Mouse (Mus musculus): ENCODE data around the gene Slamf9.

Slamf9 gene

DNA sequence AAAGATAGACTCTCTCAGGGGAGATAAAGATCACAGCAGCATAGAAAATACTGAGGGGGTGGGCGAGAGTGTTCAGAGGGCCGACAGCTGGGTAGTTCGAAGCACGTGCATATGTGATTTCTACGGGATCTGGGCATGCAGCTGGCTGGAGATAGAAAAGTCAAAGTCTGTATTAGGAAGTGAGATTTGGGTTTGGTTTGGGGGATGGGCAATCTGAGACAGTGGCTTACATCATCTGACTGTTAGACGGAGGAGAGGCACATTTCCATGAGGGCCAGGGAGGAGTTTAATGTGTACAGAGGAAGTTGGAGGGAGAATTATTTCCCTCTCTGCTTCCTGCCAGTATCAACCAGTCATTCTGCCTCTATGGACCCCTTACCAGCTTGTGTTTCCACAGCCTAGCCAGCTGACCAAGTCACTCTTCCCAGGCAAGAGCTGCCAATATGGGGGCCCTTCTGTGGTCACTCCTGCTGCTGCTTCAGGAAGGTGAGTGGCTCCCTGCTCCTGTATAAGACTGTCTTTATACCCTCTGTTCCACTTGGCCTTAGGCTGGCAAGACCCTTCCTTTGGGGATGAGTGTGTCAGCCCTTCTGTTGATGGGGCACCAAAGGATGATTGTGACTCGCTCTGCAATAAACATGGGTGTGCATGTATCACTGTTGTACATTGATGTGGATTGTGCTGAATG is at the start of gene Slamf9:
Gene Slamf9 (plus strand): TSS at position 305 of the 688 bp plus-strand sequence.
- DNase-seq (ENCODE audit: low spot score): no peak

DNA sequence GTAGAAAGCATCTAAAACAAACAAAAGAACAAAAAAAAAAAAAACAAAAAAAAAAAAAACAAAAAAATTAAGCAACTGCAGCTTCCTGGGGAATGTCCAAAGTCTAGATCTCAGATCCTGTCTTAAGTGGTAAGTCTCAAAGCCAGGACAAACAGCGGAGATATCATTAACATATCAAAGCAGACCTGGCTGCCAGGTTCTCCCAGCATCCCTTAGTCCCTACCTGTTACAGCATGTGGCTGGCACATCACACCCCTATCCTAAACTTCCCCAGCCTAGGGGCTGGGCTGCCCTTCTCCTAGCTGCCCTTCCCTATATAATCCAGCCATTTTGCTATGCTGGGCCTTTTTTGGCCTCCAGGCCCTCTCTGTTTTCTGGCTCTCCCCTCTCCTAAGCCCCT is 48.7 kb upstream of the Slamf9 start:
- DNase-seq (ENCODE audit: low spot score): no peak

DNA sequence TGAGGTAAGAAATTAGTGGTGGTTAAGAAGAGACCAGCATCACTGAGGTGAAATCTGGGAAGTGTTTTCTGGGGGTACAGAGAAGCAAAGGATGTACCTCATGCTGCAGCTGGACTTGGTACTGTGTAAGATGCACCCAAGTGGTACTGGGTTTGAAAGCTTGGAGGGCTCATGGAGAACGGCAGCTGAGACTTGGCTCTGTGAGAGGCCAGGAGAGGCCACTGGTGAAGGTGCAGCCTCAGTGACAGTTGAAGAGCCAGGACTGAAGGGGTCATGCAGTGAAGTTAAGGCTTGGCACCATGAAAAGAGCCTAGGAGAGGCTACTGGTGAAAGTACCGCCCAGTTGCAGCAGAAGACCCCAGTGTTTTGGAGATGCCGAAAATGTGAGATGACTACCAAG is 47.3 kb upstream of the Slamf9 start:
- no peak for DNase-seq (ENCODE audit: low spot score)

DNA sequence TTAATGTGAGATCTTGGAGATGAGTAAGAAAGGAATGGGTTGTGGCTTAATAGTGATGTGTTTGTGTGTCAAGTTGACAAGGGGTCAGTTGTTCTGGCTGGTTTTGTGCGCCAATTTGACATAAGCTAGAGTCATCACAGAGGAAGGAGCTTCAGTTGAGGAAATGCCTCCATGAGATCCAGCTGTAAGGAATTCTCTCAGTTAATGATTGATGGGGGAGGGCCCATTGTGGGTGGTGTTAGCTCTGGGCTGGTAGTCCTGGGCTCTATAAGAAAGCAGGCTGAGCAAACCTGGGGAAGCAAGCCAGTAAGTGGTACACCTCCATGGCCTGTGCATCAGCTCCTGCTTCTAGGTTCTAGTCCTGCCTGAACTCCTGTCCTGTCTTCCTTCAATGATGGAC is 46.5 kb upstream of the Slamf9 start:
- DNase-seq (ENCODE audit: low spot score): no peak

DNA sequence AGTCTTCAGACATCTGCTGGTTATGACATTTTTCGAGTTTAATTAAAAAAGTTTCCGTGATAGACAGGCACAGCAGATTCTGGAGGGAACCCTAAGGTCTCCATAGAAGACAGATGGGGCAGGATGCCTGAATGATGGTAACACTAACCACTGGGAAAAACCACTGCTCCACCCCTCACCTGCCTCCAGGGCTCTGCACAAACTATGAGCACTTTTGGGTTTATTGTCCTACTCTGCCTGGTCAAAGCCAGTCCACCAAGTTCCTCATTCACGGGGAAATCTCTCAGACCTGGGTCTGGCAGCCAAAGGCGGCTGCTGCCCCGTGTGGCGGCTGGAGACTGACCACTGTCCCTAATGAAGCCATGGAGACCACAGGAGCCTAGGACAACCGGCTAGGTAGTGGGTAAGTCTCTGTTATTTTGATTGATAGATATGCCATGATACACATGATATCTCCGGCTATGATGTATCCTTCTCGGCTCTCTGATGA is 44.4 kb upstream of the Slamf9 start:
- DNase-seq (ENCODE audit: low spot score): no peak

DNA sequence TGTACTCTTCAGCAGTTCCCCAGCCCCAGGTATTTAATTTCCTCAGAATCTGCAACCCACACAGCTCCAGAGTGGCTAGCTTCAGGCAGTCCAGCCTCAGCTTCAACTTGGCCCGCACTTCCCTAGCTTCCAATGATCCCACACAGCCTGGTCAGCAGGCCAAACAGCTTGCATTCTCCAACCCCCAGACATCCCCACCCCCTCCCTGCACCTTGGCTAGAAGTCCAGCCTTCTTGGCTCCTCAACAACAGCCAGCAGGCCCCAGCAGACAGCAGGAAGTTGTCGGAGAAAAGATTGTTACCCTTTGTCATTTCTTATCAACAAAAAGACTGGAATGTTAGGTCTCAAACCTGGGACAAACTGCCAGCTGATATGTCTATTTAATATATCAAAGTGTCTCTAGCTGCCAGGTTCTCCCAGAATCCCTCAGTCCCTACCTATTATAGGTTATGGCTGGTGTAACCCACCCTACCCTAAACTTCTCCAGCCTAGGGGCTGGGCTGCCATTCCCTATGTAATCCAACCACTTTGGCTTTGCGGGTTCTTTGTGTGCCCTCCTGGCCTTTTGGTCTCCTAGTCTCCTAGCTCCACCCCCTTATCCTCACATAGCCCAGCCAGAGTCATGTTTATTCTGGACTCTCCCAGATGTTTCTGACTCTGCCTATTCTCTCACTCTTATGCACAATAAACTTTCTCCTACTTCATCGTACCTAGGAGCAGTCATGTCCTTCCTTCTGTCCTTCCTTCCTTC is 43.1 kb upstream of the Slamf9 start:
- no peak for DNase-seq (ENCODE audit: low spot score)

DNA sequence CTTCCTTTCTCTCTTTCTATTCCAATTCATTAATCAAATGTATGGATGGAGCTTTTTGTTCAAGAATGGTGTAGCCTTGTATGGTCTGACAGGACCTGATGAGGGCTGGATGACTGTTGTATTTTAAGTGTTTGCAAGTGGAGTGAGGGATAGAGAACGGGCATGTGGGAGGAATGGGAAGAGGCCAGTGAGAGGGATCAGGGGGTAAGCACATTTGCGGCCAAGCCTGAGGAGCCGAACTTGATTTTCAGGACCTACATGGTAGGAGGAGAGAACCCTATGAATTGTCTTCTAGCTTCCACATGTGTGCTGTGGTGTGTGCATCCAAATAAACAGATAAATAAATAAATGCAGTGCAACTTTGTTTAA is 42.6 kb upstream of the Slamf9 start:
- no peak for DNase-seq (ENCODE audit: low spot score)

DNA sequence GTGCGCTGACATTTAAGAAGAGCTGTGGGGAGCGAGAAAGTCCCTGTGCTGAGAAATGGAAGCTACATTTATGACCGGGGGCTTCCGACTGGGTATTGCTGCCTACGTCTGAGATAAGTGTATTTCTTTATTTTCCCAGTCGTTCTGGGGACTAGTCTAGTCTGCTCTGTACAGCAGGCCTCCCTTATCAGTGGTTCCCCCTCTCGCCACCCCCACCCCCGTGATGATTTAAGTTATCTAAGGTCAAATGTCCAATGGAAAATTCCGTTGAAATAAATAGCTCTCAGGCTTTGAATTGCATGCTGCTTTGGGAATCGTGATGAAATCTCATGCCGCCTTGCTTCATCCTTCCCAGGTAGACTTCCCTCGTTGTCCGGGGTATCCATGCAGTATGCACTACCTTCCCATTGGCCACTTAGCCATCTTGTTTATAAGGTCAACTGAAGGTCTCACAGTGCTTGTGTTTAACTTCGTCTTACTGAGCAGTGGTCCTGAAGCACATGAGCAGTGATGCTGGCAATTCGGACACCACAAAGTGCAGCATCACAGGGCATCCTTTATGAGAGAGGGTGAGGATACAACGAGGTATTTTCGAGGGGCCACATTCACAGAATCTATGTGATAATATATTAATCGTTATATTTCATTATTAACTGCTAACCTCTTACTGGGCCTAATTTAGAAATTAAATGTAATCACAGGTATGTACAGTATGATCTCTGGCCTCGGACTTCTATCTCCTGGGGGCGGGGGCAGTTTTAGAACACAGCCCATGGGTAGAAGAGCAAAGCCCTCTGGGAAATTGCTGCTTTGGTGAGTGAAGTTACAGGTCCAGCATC is 41.9 kb upstream of the Slamf9 start:
- no peak for DNase-seq (ENCODE audit: low spot score)

DNA sequence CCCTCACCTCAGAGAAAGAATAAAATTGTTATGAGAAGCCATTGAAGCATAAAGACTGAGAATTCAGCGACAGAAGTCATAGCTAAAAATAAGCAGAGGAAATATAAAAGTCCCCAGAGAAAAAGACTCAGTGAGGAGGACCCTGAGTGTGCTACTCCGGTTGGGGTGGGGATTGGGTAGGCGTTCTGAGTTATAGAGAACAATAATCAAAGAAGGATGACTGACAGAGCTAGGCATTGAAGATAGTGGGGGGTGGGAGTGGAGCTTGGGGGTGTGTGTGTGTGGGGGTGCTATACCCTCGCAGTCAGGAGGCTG is 41.4 kb upstream of the Slamf9 start:
- no peak for DNase-seq (ENCODE audit: low spot score)

DNA sequence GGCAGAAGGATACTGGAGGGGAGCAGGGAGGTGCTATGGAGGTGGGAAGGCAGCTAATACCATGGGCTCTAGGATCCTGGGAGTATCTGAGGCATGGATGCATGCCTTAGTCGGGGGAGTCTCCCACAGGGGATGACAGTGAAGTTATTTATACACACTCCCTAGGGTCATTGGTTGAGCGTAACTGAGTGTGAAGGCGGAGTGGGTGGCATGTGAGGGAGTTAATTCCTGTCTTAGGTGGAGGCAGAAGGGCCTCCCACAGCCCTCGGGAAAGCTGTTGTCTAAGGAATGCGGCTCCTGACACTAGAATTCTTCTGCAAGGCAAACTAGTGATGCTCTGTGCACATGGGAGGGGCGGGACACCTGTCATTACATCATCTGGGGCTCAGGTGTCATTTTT is 38.4 kb upstream of the Slamf9 start:
- peak; percentile 12 for DNase-seq (ENCODE audit: low spot score)

DNA sequence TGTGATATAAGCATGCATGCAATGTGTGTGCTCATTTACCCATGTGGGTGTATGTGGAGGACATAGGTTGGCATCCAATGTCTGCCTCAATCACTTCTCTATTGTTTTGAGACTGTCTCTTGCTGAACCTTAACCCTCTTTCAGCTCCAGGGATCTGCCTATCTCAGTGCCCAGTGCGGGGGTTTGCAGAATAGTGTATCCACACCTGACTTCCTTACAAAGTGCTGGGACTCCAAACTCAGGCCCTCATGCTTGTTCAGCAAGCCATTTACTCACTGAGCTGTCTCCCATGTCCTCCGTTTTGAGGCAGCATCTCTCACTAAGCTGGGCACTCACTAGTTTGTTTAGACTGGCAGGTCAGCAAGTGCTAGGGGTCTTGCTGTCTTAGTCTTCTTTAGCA is 36.5 kb upstream of the Slamf9 start:
- DNase-seq (ENCODE audit: low spot score): no peak

DNA sequence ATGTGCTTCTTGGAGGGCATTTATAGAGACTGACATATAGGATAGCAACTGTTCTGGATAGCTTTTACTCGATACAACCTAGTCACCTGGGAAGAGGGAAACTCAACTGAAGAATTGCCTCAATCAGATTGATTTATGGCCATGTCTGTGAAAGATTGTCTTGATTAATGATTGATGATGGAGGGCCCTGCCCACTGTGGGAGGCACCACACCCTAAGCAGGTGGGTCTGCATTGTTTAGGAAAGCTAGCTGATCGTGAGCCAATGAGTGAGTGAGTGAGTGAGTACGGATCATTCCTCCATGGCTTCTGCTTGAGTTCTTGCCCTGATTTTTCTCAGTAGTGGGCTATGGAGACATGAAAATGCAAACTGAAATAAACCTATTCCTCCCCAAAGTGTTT is 34.6 kb upstream of the Slamf9 start:
- DNase-seq (ENCODE audit: low spot score): no peak

DNA sequence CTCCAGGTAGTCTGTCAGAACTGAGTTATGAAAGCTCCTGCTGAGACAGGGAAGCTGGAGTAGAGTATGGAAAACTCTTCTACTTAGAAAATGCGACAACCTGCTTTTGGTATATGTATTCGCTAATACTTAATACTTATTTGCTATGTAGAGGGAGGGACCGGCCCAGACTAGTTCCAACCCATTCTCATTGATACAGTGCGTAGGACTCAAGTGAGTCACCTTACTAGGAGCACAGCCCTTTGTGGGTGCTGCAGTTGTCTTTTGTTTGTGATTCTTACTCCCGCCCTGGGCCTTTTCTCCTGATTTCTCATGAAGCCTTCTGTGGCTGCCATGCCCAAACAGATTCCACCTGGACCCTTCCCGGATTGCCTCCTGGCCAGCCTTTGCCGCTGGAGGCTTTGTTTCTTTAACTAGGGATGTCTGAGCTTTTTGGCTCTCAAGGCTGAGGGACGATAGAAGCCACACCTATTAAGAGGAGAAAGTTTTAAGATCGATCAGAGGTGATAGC is 33.2 kb upstream of the Slamf9 start:
- no peak for DNase-seq (ENCODE audit: low spot score)

DNA sequence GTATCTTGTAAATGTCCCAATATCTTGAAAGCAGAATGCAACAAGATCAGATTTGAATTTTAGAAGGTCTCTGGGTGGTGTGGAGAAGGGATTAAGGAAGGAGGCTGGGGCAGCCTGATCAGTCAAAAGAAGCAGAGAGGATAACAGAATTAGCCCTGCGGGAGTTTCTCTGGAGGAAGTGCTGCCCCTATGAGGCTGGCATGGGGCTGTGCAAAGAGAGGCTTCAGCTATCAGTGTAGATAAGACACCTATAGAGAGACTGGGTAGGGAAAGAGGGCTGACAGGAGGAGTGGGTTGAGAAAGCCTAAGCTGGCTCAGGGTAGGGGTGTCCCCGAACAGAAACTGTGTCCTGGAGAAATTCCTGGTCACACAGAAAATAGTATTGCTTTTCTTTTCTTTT is 24.9 kb upstream of the Slamf9 start:
- DNase-seq (ENCODE audit: low spot score): no peak

DNA sequence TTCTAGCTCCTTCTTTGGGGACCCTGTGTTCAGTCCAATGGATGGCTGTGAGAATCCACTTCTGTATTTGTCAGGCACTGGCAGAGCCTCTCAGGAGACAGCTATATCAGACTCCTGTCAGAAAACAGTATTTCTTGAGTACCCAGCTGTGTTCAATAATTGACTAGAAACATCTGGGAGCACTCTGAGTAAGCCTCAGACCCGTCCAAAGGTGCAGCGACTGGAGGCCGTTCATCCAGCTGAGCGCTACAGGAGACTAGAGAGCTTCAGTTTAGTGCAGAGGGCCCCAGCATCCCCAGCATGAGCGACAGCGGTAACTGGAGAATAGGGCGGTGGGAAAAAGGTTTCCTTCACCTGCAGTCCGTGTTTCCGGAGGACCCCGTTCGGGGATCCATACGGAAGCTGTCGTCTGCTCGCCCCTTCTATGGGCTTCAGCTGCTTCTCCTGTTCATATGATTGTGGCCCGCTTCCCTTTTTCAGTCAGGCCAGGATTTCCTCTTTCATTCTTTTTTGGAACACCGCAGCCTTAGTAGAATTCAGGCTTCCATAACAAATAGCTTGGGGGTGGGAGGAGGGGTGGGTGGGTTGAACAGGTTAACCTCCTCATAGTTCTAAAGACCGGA is 24.2 kb upstream of the Slamf9 start:
- no peak for DNase-seq (ENCODE audit: low spot score)

DNA sequence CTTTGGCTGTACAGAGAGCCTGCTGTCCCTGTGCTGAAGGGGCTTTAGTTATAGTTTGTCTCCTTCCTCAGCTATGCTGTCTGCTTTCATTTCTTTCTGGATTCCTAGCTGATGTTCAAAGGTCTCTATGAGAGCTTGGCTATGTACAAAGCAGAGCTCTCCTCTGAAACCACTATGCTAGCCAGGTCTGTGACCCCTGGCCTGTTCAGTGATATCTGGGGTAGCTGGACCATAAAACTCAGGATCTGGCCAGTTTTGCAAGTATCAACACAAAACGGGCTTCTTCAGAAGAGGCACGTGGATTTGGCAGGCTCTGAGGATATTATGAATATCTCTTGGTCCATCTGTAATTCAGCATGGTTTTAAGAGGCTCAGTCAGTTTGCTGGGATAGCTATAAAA is 22.2 kb upstream of the Slamf9 start:
- DNase-seq (ENCODE audit: low spot score): no peak

DNA sequence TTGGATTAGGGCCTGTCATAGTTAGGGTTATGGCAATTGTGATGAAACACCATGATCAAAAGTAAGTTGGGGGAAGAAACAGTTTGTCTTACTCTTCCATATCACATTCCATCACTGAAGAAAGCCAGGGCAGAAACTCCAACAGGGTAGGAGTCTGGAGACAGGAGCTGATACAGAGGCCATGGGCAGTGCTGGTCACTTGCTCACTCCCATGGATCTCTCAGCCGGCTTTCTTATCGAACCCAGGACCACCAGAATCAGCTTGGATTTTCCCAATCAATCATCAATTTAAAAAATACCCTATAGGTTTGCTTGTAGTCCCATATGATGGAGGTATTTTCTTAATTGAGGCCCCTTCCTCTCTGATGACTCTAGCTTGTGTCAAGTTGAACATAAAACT is 21.3 kb upstream of the Slamf9 start:
- no peak for DNase-seq (ENCODE audit: low spot score)

DNA sequence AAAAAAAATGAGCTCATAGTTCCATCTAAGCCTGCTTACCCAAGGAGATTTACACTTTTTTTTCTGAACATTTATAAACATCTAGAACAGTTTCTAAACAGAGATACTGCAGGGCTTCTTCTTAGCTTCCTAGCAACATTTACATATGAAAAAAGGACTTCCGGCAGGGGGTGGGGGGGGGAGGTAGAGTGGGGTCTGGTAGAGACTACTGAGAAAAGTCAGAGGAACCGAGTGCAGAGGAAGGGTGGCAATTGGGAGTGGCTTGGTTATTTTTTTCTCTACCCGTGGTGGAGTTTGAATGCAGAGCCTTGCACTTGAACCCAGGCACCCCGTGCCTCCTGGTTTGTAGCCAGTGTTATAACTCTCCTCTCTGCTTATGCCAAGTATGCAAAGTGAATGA is 19.7 kb upstream of the Slamf9 start:
- DNase-seq (ENCODE audit: low spot score): no peak

DNA sequence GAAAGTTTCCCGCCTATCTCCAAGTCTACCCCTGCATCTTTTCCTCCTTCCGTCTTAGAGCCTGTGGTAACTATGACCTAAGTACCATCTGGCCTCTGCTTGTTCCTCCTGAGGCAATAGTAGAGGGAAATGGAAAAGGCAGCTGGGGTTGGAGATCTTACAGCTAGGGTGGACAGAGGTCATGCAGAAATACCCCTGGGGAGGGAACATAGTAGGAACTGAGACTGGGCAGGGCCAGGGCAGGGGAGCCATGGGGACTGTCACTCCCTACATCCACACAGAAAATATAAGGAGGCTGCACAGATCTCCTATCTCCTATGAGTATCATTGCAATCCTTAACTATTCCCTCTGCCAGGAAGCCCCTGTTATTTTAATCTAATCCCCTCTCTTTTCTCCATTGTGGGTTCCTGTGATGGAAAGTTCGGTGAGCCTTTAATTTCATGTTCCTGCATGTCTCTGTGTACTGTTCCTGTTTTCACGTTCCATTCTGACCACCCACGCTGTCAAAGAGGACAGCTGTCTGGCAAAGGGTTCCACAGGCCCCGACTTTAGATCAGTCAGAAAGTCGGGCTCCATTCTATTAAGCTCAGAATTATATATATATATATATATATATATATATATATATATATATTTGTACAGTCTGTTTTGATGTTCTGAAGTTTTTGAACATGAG is 19.0 kb upstream of the Slamf9 start:
- no peak for DNase-seq (ENCODE audit: low spot score)

DNA sequence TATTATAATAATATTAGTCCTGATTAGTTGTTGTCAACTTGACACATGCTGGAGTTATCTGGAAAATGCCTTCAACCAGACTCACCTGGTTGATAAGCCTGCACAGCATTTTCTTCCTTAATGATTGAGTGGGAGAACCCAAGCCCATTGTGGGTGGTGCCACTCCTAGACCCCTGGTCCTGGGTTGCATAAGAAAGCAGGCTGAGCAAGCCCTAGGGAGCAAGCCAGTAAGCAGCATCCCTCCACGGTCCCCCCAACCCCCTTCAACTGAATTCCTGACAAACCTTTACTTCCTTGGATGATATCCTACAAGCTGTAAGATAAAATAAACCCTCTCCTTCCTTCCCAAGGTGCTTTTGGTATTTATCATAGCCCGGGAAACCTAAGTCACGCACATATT is 18.0 kb upstream of the Slamf9 start:
- DNase-seq (ENCODE audit: low spot score): no peak

DNA sequence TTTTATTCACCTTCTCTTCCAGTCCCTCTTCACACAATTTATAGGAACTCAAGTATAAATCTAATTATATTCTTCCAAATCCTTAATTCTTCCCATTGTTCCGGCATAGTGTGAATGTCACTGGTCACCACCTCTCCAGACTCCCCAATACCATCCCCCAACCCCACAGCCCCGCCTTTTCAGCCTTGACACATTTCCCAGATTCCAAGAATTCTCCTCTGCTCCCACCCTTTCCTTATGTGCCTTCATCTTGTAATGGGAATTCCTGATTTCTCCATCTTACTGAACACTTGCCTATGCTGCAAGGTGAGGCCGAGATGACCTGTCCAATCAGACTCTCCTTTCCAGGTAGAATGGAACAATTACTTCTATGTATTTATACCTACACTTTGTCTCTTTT is 17.1 kb upstream of the Slamf9 start:
- DNase-seq (ENCODE audit: low spot score): no peak

DNA sequence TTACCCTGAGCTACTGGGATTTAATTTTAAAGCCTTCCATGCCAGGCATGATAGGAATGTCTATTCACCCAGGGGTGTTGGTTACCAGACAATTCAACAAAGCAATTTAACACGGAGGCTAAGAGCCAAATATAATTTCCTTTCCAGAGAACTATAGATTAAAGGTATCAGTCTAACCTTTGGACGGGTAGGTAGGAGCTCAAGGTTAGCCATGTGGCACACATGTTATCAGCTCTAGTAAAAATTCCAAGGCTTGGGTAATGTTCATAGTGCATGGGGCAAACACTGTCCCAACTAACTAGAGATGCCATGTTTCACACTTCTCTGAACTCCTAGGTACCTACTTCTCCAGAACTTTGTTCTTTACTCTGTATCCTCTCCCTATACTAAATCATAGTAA is 13.6 kb upstream of the Slamf9 start:
- no peak for DNase-seq (ENCODE audit: low spot score)
